Mouse (Mus musculus): ENCODE results near the gene 2310061N02Rik. TPM values are rescaled to one million over a fixed set of nuclear protein-coding genes. Genes with fewer than 3 reads are reported as not detected.
"Not testable (repeated sequence)": the region's sequence is repeated elsewhere in the genome, so short reads cannot be mapped to it uniquely, and the experiment has no call there.

Gene 2310061N02Rik
- not detected for total RNA-seq (2021)
- long read RNA-seq, experiment 1, result 0 reads
- long read RNA-seq, experiment 2, result 0 reads

- intact Hi-C loops (cut with DNase I), result no loop called here
- no peak for DNase-seq
Observed at GRCm38 (mm10) chr16:88707496-88708012, at the start of gene 2310061N02Rik. 2310061N02Rik (minus strand) TSS chr16:88707962.

- intact Hi-C loops (cut with DNase I); DNase-seq: not testable (repeated sequence)
Observed at GRCm38 (mm10) chr16:88751535-88751934, 43.8 kb upstream of the 2310061N02Rik start, which contains the start of gene Krtap13. Krtap13 (minus strand) TSS chr16:88751635.

DNA sequence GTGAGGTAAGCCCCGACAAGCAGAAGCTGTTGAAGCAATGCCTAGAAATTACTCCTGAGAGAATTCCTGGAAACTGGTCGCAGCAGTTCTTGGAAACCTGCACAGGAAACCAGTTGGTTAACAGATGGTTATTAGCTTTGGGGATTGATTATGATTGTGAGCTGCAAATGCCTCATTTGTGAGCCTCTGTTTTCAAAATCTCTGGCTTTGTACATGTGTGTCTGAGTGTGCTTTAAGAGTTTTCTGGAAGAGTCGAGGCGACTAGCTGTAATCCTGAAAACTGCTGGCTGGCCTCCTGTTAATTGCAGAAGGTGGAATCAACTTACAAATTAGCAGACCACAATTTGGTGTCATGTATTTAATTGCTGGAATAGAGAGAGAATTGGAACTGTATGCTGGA, 40.2 kb upstream of the 2310061N02Rik start:
- no peak for DNase-seq
- intact Hi-C loops (cut with DNase I), result no loop called here

- intact Hi-C loops (cut with DNase I), result no loop called here
- no peak for DNase-seq
Observed at GRCm38 (mm10) chr16:88744750-88745340, 37.1 kb upstream of the 2310061N02Rik start.

- no peak for DNase-seq
- intact Hi-C loops (cut with DNase I), result no loop called here
Observed at GRCm38 (mm10) chr16:88735391-88735790, 27.6 kb upstream of the 2310061N02Rik start.

DNA sequence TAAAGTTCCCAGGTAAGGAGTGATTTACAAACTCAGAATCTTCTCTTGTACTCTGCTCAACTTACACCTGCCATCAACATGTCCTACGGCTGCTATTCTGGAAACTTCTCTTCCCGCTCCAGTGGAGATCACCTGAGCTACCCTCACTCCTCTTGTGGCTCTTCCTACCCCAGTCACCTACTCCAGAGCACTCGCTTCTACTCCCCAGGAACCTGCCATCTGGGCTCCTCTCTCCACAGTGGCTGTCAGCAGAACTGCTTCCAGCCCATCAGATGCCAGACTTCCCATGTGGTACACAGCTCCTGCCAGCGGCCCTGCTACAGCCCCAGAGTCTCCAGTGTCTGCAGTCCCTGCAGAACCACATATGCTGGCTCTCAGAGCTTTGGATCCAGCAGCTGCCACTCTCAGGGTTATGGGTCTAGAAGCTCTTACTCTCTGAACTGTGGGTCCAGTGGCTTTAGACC, 21.1 kb upstream of the 2310061N02Rik start, which contains the start of gene Krtap13-1:
TSS of gene Krtap13-1 (plus strand) at position 51 of the 464 bp plus-strand sequence.
- DNase-seq, result no peak
- intact Hi-C loops (cut with DNase I), result no loop called here

DNA sequence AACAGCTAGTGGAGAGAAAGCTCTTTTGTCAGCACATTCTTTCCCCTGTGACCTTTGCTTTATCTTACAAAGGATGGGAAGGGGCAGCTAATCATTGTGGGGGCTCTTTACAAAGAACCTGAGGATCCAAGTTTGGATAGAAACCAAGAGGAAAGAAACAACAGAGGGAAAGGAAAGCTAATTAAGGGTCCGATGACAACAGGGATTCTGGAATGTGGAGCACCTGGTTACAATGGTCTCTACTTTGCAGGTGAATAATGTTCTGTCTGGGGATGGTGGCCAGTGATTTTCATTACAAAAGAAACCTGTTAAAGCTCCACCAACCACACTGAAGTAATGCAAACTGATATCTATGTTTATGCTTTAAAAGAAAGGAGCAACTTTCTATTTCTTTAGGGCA, 12.3 kb upstream of the 2310061N02Rik start:
- intact Hi-C loops (cut with DNase I), result no loop called here
- no peak for DNase-seq

GRCm38 (mm10) chr16:88716549-88716948, 8.8 kb upstream of the 2310061N02Rik start:
- no peak for DNase-seq
- intact Hi-C loops (cut with DNase I), result no loop called here

DNA sequence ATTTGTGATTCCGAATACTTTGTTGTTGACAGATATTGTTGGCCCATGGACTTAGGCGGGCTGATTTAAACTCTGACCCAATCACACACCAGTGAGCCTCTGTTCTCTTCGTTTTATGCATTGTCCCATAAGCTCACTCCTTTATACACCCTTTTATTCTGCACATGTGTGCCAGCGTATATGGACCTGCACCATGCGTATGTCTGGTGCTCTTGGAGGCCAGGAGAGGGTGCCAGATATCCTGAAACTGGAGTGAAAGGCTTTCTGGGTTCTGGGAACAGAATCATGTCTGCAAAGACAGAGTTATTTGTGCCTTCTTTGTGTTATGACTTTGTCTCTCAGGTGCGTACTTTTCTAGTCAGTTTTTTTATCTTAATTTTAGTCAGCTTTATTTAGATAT, 3.5 kb upstream of the 2310061N02Rik start:
- no peak for DNase-seq
- intact Hi-C loops (cut with DNase I), result no loop called here

DNA sequence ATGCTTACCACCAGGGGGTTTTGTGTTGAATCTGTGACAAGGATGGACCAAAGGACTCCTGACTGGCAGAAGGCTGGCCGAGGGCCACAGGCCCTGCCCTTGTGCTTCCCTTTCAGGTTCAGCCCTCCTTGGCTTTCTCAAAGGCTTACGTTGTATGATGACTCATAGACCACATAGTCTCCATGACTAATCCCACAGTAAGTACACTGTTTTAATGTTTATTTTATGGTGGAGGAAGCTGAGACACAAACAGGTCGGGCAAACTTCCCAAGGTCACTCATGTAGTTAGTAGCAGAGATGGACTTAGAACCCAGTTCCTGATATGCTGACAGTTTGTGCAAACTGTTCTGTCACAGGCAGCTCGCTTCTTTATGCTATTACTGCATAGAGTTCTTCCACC, 3.0 kb upstream of the 2310061N02Rik start:
- intact Hi-C loops (cut with DNase I), result no loop called here

GRCm38 (mm10) chr16:88701072-88701864, 6.5 kb downstream of the 2310061N02Rik start:
- DNase-seq, result no peak
- intact Hi-C loops (cut with DNase I), result no loop called here

More for the DNA sequence above, 3.0 kb upstream of the 2310061N02Rik start:
- DNase-seq, result no peak

DNA sequence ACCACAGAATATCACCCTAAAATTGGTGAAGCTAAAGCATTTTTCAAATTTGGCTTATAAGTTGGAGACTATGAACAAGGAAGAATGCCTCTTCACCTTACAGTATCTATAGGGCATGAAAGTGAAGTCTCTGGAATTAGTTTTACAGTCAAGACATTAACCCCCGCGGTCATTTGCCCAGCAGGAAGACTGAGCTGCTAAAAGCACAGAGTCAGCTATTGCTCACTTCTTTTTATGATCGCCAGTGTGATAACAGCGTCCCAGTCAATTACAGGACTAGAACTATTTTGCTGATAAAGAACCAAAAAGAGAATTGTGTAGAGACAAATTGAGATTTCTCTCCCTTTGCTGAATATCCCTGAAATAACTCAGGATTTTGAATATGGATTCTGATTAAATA, 11.5 kb downstream of the 2310061N02Rik start:
- intact Hi-C loops (cut with DNase I), result no loop called here

GRCm38 (mm10) chr16:88681282-88681681, 26.5 kb downstream of the 2310061N02Rik start:
- intact Hi-C loops (cut with DNase I), result no loop called here
- no peak for DNase-seq

More for the DNA sequence above, 11.5 kb downstream of the 2310061N02Rik start:
- no peak for DNase-seq

DNA sequence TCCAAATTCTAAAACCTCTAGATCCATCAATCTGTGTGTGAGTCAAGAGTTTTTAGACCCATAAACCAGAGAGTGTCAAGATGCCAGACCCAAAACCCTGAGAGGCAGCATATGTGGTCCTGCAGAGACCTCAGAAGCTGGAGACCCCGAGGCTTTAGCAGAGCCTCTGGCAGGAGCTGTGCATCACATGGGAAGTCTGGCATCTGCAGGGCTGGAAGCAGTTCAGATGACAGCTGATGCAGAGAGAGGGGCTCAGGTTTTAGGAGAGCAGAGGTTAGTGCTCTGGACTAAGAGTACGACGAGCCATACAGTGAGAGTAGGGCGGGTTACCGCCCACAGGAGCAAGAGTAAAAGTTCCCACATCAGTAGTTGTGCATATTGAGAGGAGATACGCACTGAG, 28.7 kb downstream of the 2310061N02Rik start:
- intact Hi-C loops (cut with DNase I), result no loop called here
- no peak for DNase-seq

GRCm38 (mm10) chr16:88671571-88671970, 36.2 kb downstream of the 2310061N02Rik start, which contains the start of gene Krtap27-1:
Krtap27-1 (minus strand) TSS chr16:88671671.
- intact Hi-C loops (cut with DNase I), result no loop called here
- DNase-seq, result no peak

DNA sequence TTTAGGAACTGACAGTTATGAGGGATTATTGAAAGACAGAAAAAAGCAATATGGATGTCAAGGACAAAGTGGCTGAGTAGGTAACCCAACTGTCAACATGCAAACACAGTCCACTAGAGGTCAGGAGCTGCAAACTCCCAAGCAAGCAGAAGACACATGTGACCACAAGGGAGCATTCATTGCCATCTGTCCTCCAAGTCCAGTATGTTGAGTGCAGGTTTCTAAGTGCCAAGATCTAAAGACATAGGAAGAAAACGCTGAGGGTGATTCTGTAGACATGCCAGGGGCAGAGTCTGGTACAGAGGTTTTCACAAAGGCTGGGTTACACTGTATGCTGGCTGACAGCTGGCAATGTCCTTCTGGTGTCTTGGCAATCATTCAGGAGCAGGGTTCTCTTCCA, 50.3 kb downstream of the 2310061N02Rik start:
- DNase-seq, result no peak
- intact Hi-C loops (cut with DNase I), result no loop called here

Other genes starting within 250 kb of the 2310061N02Rik start
- not detected for gene Cldn17, start 201.0 kb downstream of the 2310061N02Rik start, total RNA-seq (2021)
- gene Cldn8, start 144.8 kb downstream of the 2310061N02Rik start, total RNA-seq (2021), result not detected
- gene Krtap24-1, start 95.7 kb downstream of the 2310061N02Rik start, total RNA-seq (2021), result not detected
- not detected for gene 2310079G19Rik, start 80.3 kb downstream of the 2310061N02Rik start, total RNA-seq (2021)
- not detected for gene Krtap26-1, start 60.2 kb downstream of the 2310061N02Rik start, total RNA-seq (2021)
- not detected for gene Krtap27-1, start 36.3 kb downstream of the 2310061N02Rik start, total RNA-seq (2021)
- gene Krtap13-1, start 20.9 kb upstream of the 2310061N02Rik start, total RNA-seq (2021), result not detected
- gene Krtap13, start 43.7 kb upstream of the 2310061N02Rik start, total RNA-seq (2021), result not detected
- gene 2310034C09Rik, start 50.9 kb upstream of the 2310061N02Rik start, total RNA-seq (2021), result not detected
- gene 2310057N15Rik, start 66.2 kb upstream of the 2310061N02Rik start, total RNA-seq (2021), result not detected
- gene Gm5965, start 69.9 kb upstream of the 2310061N02Rik start, total RNA-seq (2021), result not detected
- gene Gm20741, start 104.3 kb upstream of the 2310061N02Rik start, total RNA-seq (2021), result not detected
- gene Krtap15, start 112.3 kb upstream of the 2310061N02Rik start, total RNA-seq (2021), result not detected
- gene Krtap14, start 118.2 kb upstream of the 2310061N02Rik start, total RNA-seq (2021), result not detected
- gene Krtap19-1, start 161.4 kb upstream of the 2310061N02Rik start, total RNA-seq (2021), result not detected
- gene Krtap19-2, start 166.3 kb upstream of the 2310061N02Rik start, total RNA-seq (2021), result not detected
- not detected for gene Krtap19-3, start 170.1 kb upstream of the 2310061N02Rik start, total RNA-seq (2021)
- not detected for gene Krtap19-4, start 177.1 kb upstream of the 2310061N02Rik start, total RNA-seq (2021)
- gene Krtap19-5, start 188.5 kb upstream of the 2310061N02Rik start, total RNA-seq (2021), result not detected
- not detected for gene Krtap19-9b, start 224.3 kb upstream of the 2310061N02Rik start, total RNA-seq (2021)